Mouse (Mus musculus): ENCODE results near the gene Ap1s2. TPM values are rescaled to one million over a fixed set of nuclear protein-coding genes. Genes with fewer than 3 reads are reported as not detected.
A peak's percentile ranks its signal among the peaks of the same experiment; 100 is the strongest.

Ap1s2 gene
- polyA plus RNA-seq, 1 experiment from 2014 or later, result 18.5 TPM

DNA sequence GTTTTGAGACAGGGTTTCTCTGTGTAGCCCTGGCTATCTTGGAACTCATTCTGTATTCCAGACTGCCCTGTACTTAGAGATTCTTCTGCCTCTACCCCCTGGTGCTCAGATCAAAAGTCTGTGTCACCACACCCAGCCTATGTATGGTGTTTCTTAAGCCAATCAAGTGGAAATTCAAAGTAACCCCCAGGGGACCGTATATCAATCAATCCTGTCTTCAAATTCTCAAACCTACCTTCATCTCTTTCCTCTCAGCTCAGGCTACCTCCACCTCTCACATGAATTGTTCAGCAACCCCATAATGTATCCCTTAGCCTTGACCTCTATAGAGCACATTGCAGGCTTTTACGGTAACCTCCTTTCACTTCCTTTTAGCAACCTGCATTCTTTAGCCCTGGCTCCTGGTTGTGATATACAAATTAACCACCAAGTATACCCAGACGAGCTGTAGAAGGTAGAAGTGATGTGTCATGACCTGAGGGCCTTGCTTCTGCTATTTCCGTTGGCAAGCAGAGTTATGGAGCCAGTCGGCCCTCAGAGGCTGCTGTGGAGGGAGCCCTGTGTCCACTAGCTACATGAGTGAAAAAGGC, 9.3 kb upstream of the Ap1s2 start:
- Histone ChIP-seq H3K27ac (ENCODE audit: low read length) (no peak overlapping the region), H3K4me2 (ENCODE audit: low read depth, low read length) (no peak overlapping the region), H3K27me3 (replicated peaks; ENCODE audit: control insufficient read depth, insufficient read depth, low read length) (no peaks in the 10 kb centered on the region), H3K9ac (ENCODE audit: low read depth, low read length) (no peak overlapping the region), H3K9me3 (ENCODE audit: control insufficient read depth, low read length) (no peaks in the 10 kb centered on the region), H3K4me1 (ENCODE audit: control insufficient read depth, insufficient read depth, low read length) (no peaks in the 10 kb centered on the region), H3K36me3 (ENCODE audit: control insufficient read depth, insufficient read depth, low read length) (no peaks in the 10 kb centered on the region), H3K4me3 (ENCODE audit: low read length) (no peak overlapping the region)
- 52% methylated on average over 5 of the region's 5 CpGs for WGBS
- ATAC-seq, result no peak

DNA sequence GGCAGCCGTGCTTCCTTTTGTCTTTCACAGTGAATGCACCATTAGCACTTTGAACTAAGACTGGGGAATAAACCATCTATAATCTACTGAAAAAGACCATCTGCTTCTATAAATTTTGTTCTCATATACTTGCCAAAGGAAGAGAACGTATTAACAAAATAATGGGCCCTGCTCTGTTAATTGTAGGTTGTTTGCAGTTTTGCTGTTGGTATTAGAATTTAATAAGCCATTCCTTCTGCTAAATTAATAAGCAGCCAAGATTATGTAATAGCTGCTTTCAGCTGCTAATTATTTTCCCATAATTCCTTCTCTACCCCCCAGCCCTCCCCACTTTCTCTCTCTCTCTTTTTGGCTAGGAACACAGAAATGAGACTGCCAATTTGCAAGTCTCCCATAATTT, 2.0 kb upstream of the Ap1s2 start:
- no peak for ATAC-seq
- Histone ChIP-seq H3K4me2 (ENCODE audit: low read depth, low read length) (no peak overlapping the region), H3K27ac (ENCODE audit: low read length) (no peak overlapping the region), H3K9ac (ENCODE audit: low read depth, low read length) (no peak overlapping the region), H3K4me1 (ENCODE audit: control insufficient read depth, insufficient read depth, low read length) (no peaks in the 10 kb centered on the region), H3K9me3 (ENCODE audit: control insufficient read depth, low read length) (peaks cover 3% of the 10 kb centered on the region; the same call in 1 of the 2 replicates), H3K4me3 (ENCODE audit: low read length) (no peak overlapping the region), H3K36me3 (ENCODE audit: control insufficient read depth, insufficient read depth, low read length) (no peaks in the 10 kb centered on the region), H3K27me3 (replicated peaks; ENCODE audit: control insufficient read depth, insufficient read depth, low read length) (0 out of 2 replicates have a peak, but pooled peaks cover 4% of the 10 kb centered on the region)
- WGBS, result 80% methylated on average over 2 of the region's 2 CpGs

DNA sequence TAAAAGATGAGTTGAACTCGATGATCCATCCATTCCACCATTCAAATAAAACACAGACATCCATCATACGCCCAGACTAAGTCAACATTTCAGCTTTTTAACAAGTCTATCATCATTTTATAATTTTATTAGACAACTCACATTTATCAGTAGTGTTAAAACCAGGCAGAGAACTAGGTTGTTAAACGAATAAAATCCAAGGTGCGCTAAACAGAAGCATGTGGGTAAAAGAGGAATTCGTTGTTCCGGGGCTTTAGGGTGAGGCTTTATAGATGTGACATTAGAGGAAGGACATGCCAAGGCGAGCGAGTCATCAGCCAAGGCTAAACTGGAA, 847 bp upstream of the Ap1s2 start:
- no peaks in the 10 kb centered on the region for H3K36me3 ChIP-seq (ENCODE audit: control insufficient read depth, insufficient read depth, low read length)
- H3K27me3 ChIP-seq (replicated peaks; ENCODE audit: control insufficient read depth, insufficient read depth, low read length), result peaks cover 4% of the 10 kb centered on the region; the same call in 1 of the 2 replicates
- peak overlapping the region; percentile 65 for H3K4me3 ChIP-seq (ENCODE audit: low read length)
- 26% methylated on average over 8 of the region's 8 CpGs for WGBS
- H3K4me2 ChIP-seq (ENCODE audit: low read depth, low read length), result peak overlapping the region; percentile 54
- H3K27ac ChIP-seq (ENCODE audit: low read length), result no peak overlapping the region
- H3K4me1 ChIP-seq (ENCODE audit: control insufficient read depth, insufficient read depth, low read length), result no peaks in the 10 kb centered on the region
- ATAC-seq, result no peak
- H3K9me3 ChIP-seq (ENCODE audit: control insufficient read depth, low read length), result peaks cover 3% of the 10 kb centered on the region; the same call in 1 of the 2 replicates
- H3K9ac ChIP-seq (ENCODE audit: low read depth, low read length), result peak overlapping the region; percentile 71

- no peaks in the 10 kb centered on the region for H3K36me3 ChIP-seq (ENCODE audit: control insufficient read depth, insufficient read depth, low read length)
- 0 out of 2 replicates have a peak, but pooled peaks have one; percentile 1 for ATAC-seq
Observed at GRCm38 (mm10) chrX:163909381-163909780, 564 bp downstream of the Ap1s2 start.

GRCm38 (mm10) chrX:163912791-163913190, 4.0 kb downstream of the Ap1s2 start:
- no peaks in the 10 kb centered on the region for H3K36me3 ChIP-seq (ENCODE audit: control insufficient read depth, insufficient read depth, low read length)
- H3K27me3 ChIP-seq (replicated peaks; ENCODE audit: control insufficient read depth, insufficient read depth, low read length), result peaks cover 4% of the 10 kb centered on the region; the same call in 1 of the 2 replicates
- no peak for ATAC-seq
- no peak overlapping the region for H3K27ac ChIP-seq (ENCODE audit: low read length)
- H3K9ac ChIP-seq (ENCODE audit: low read depth, low read length), result no peak overlapping the region
- no peaks in the 10 kb centered on the region for H3K4me1 ChIP-seq (ENCODE audit: control insufficient read depth, insufficient read depth, low read length)
- H3K4me3 ChIP-seq (ENCODE audit: low read length), result no peak overlapping the region
- H3K9me3 ChIP-seq (ENCODE audit: control insufficient read depth, low read length), result peaks cover 3% of the 10 kb centered on the region; the same call in 1 of the 2 replicates
- no peak overlapping the region for H3K4me2 ChIP-seq (ENCODE audit: low read depth, low read length)

More at GRCm38 (mm10) chrX:163909381-163909780, 564 bp downstream of the Ap1s2 start:
- peak overlapping the region; percentile 71 for H3K9ac ChIP-seq (ENCODE audit: low read depth, low read length)
- H3K4me3 ChIP-seq (ENCODE audit: low read length), result peak overlapping the region; percentile 65
- H3K27me3 ChIP-seq (replicated peaks; ENCODE audit: control insufficient read depth, insufficient read depth, low read length), result peaks cover 4% of the 10 kb centered on the region; the same call in 1 of the 2 replicates
- 18% methylated on average over 25 of the region's 34 CpGs for WGBS
- H3K9me3 ChIP-seq (ENCODE audit: control insufficient read depth, low read length), result peaks cover 3% of the 10 kb centered on the region; the same call in 1 of the 2 replicates
- H3K4me1 ChIP-seq (ENCODE audit: control insufficient read depth, insufficient read depth, low read length), result no peaks in the 10 kb centered on the region
- peak overlapping the region; percentile 48 for H3K27ac ChIP-seq (ENCODE audit: low read length)
- peak overlapping the region; percentile 55 for H3K4me2 ChIP-seq (ENCODE audit: low read depth, low read length)

DNA sequence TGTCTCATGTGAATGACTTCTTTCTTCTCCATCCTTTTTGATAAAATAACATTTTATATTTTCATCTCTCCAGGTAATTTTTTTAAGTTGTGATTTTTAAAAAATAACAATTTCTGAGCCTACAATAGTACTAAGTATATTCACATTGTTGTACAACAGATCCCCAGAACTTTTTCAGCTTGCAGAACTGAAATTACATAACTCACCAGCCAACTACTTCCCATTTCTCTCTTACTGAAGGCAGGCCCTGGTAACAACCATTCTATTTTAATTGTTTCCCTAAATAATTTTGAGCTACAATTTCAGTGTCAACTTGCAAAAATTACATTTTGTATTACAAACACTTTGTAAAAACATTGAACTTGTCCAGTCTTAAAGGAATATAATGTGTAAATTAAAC, 20.7 kb downstream of the Ap1s2 start:
- Histone ChIP-seq H3K27me3 (replicated peaks; ENCODE audit: control insufficient read depth, insufficient read depth, low read length) (no peaks in the 10 kb centered on the region), H3K4me2 (ENCODE audit: low read depth, low read length) (no peak overlapping the region), H3K9ac (ENCODE audit: low read depth, low read length) (no peak overlapping the region), H3K9me3 (ENCODE audit: control insufficient read depth, low read length) (no peaks in the 10 kb centered on the region), H3K36me3 (ENCODE audit: control insufficient read depth, insufficient read depth, low read length) (no peaks in the 10 kb centered on the region), H3K27ac (ENCODE audit: low read length) (no peak overlapping the region), H3K4me1 (ENCODE audit: control insufficient read depth, insufficient read depth, low read length) (no peaks in the 10 kb centered on the region), H3K4me3 (ENCODE audit: low read length) (no peak overlapping the region)
- ATAC-seq, result no peak

DNA sequence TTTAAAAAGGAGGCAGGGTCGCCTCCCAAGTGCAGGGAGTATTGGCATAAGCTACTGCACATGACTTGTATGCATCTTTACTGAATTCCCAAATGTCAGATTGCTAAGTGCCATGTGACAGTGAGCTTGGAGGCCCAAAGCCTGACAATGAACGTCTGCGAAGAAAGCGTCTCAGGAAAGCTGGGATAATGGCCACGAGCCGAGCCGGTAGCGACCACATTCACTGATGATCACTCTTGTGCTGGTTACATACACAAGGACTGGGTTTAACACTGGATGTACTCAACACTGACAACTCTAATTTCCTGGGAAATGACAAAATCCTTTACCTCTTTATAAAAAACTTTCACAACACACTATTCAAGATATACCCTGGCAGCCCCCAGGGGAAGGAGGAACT, 25.9 kb downstream of the Ap1s2 start:
- no peak overlapping the region for H3K27ac ChIP-seq (ENCODE audit: low read length)
- WGBS, result 82% methylated on average over 8 of the region's 8 CpGs
- H3K36me3 ChIP-seq (ENCODE audit: control insufficient read depth, insufficient read depth, low read length), result no peaks in the 10 kb centered on the region
- no peaks in the 10 kb centered on the region for H3K27me3 ChIP-seq (replicated peaks; ENCODE audit: control insufficient read depth, insufficient read depth, low read length)
- no peak overlapping the region for H3K9ac ChIP-seq (ENCODE audit: low read depth, low read length)
- H3K4me3 ChIP-seq (ENCODE audit: low read length), result no peak overlapping the region
- H3K4me2 ChIP-seq (ENCODE audit: low read depth, low read length), result no peak overlapping the region
- ATAC-seq, result no peak
- no peaks in the 10 kb centered on the region for H3K9me3 ChIP-seq (ENCODE audit: control insufficient read depth, low read length)
- no peaks in the 10 kb centered on the region for H3K4me1 ChIP-seq (ENCODE audit: control insufficient read depth, insufficient read depth, low read length)

DNA sequence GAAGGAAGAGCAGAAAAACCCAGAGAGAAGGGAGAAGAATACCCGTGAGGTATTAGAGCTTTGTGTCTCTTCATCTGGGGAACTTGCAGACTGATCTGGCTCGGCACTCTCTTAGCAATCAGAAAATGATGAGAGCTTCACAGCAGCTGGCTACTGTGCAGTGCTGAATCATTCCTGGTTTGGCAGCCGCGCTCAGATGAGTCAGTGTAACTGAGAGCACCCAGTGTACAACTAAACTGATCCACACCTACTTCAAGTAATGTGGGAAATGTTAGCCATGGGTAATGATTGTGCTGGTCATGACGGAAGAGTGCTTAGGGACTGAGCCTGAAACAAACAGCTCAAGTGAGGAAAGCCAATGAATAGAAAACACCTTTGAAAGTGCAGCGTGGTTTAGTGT, 29.8 kb downstream of the Ap1s2 start:
- whole genome bisulfite sequencing, result 93% methylated on average over 6 of the region's 6 CpGs
- no peak for ATAC-seq
- Histone ChIP-seq H3K4me2 (ENCODE audit: low read depth, low read length) (no peak overlapping the region), H3K36me3 (ENCODE audit: control insufficient read depth, insufficient read depth, low read length) (0 out of 2 replicates have a peak, but pooled peaks cover 4% of the 10 kb centered on the region), H3K27me3 (replicated peaks; ENCODE audit: control insufficient read depth, insufficient read depth, low read length) (no peaks in the 10 kb centered on the region), H3K4me1 (ENCODE audit: control insufficient read depth, insufficient read depth, low read length) (no peaks in the 10 kb centered on the region), H3K4me3 (ENCODE audit: low read length) (no peak overlapping the region), H3K9me3 (ENCODE audit: control insufficient read depth, low read length) (no peaks in the 10 kb centered on the region), H3K9ac (ENCODE audit: low read depth, low read length) (no peak overlapping the region), H3K27ac (ENCODE audit: low read length) (no peak overlapping the region)

GRCm38 (mm10) chrX:163944381-163944780, 35.6 kb downstream of the Ap1s2 start:
- Histone ChIP-seq H3K4me3 (ENCODE audit: low read length) (no peak overlapping the region), H3K27ac (ENCODE audit: low read length) (no peak overlapping the region), H3K9ac (ENCODE audit: low read depth, low read length) (no peak overlapping the region), H3K4me2 (ENCODE audit: low read depth, low read length) (no peak overlapping the region), H3K27me3 (replicated peaks; ENCODE audit: control insufficient read depth, insufficient read depth, low read length) (no peaks in the 10 kb centered on the region), H3K9me3 (ENCODE audit: control insufficient read depth, low read length) (no peaks in the 10 kb centered on the region), H3K4me1 (ENCODE audit: control insufficient read depth, insufficient read depth, low read length) (no peaks in the 10 kb centered on the region), H3K36me3 (ENCODE audit: control insufficient read depth, insufficient read depth, low read length) (0 out of 2 replicates have a peak, but pooled peaks cover 7% of the 10 kb centered on the region)
- no peak for ATAC-seq
- WGBS, result 90% methylated on average over 3 of the region's 3 CpGs

DNA sequence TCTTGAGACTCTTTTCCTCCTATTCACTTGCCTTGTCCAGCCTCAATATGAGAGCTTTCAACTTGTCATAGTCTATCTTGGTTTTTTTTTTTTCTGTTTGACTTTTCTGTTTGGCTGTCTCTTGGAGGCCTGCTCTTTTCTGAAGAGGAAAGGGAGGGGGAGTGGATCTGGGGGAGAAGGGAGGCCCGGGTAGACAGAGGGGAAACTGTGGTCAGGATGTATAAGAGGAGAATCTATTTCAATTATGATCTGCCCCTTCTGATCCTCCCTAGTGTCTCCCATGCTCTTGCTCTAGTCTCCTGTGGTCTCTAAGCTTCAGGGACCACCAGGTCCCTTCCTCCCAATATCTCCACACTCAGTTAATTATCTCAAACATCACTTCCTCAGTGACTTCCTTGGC, 42.8 kb downstream of the Ap1s2 start:
- Histone ChIP-seq H3K36me3 (ENCODE audit: control insufficient read depth, insufficient read depth, low read length) (0 out of 2 replicates have a peak, but pooled peaks cover 3% of the 10 kb centered on the region), H3K9me3 (ENCODE audit: control insufficient read depth, low read length) (no peaks in the 10 kb centered on the region), H3K4me1 (ENCODE audit: control insufficient read depth, insufficient read depth, low read length) (no peaks in the 10 kb centered on the region), H3K4me3 (ENCODE audit: low read length) (no peak overlapping the region), H3K4me2 (ENCODE audit: low read depth, low read length) (no peak overlapping the region), H3K27me3 (replicated peaks; ENCODE audit: control insufficient read depth, insufficient read depth, low read length) (no peaks in the 10 kb centered on the region), H3K9ac (ENCODE audit: low read depth, low read length) (no peak overlapping the region), H3K27ac (ENCODE audit: low read length) (no peak overlapping the region)
- no peak for ATAC-seq
- 82% methylated on average over 1 of the region's 1 CpGs for WGBS
